Mouse (Mus musculus): ENCODE results near the gene Wrb. TPM values are rescaled to one million over a fixed set of nuclear protein-coding genes. Genes with fewer than 3 reads are reported as not detected.
"Not testable (repeated sequence)": the region's sequence is repeated elsewhere in the genome, so short reads cannot be mapped to it uniquely, and the experiment has no call there.

The Wrb gene
- 10 to 100 TPM; 12.6 to 13.0 TPM for total RNA-seq (2021)
- long read RNA-seq, experiment 1, transcript Wrb-201 (5 exons, 2,495 nt) = major isoform, 29 of 34 reads
- long read RNA-seq, experiment 1, partial matches to known transcripts = 0 of 34 reads
- long read RNA-seq, experiment 1, other reads (novel, unspliced or antisense) = 5 of 34 reads
- long read RNA-seq, experiment 2, transcript Wrb-201 (5 exons, 2,495 nt) = major isoform, 23 of 27 reads
- long read RNA-seq, experiment 2, partial matches to known transcripts = 1 of 27 reads
- long read RNA-seq, experiment 2, other reads (novel, unspliced or antisense) = 3 of 27 reads

GRCm38 (mm10) chr16:96145110-96145800 lies at the start of gene Wrb:
Gene Wrb (plus strand): TSS chr16:96145407.
- peak; percentile 100 for DNase-seq (ENCODE audit: low spot score)

- no peak for DNase-seq (ENCODE audit: low spot score)
These were observed 49.2 kb upstream of the Wrb start for GRCm38 (mm10) chr16:96095966-96096365.

DNA sequence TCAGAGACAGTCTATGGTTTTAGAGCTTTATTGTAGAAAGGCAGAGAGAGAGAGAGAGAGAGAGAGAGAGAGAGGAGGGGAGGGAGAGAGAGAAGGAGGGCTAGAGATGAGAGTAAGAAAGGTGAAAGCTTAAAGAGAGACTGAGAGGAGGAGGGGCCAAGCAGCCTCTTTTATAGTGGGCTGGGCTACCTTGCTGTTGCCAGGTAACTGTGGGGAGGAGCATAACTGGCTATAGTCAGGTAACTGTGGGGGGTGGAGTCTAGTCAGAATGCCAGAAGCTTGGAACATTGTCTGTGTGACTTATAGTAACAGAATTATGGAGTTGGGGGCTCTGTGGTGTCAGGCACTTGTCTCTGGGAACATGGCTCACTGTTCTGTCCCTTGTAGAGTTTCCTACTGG lies 47.4 kb upstream of the Wrb start:
- DNase-seq (ENCODE audit: low spot score) = not testable (repeated sequence)

- DNase-seq (ENCODE audit: low spot score) = peak; percentile 46
These were observed 42.2 kb upstream of the Wrb start for GRCm38 (mm10) chr16:96103036-96103435.

- DNase-seq (ENCODE audit: low spot score) = no peak
These were observed 35.5 kb upstream of the Wrb start for GRCm38 (mm10) chr16:96109673-96110072.

DNA sequence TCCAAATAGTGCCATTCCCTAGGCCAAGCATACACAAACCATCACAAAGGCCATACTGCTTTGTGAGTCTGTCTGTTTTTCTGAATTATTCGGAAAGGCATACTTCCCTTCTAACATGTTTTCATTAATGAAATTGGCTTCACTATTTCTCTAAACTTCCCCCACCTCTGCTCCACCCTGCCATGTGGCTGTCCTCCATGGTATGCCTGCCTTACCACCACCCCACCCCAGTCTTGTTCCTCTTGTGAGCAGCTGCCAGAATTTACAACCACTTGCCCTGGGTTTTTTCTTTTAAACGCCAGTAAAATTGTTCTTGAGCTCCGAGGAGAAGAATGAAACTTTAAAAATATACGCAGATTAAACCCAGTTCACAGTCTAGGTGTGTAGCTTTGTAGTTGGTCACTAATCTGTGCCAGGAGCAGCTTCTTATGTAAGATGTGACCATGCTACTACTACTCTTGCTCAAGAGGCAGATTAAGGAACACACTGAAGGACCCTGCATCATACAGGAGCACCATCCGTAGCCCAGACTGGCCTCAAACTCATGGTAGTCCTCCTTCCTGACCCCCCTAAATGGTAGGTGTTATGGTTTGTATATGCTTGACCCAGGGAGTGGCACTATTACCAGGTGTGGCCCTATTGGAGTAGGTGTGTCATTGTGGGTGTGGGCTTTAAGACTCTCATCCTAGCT lies 34.4 kb upstream of the Wrb start:
- DNase-seq (ENCODE audit: low spot score) = no peak

DNA sequence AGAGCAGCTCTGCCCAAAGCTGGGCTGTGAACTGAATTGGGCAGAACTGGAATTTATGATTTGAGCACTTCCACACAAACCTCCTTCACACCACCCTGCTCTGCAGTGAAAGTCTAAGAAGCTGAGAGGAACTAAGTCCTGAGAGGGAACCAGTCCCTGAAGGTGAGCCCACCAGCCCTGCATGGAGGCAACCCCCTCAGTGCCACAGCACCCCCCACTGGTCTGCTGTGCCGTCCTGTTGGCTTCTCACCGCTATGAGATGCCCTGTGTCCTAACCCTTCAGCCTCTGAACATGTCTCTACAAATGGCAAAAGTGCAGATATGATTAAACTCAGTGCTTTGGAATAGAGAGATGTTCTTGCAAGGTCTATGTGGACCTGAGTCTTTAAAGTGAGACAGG lies 32.4 kb upstream of the Wrb start:
- no peak for DNase-seq (ENCODE audit: low spot score)

DNA sequence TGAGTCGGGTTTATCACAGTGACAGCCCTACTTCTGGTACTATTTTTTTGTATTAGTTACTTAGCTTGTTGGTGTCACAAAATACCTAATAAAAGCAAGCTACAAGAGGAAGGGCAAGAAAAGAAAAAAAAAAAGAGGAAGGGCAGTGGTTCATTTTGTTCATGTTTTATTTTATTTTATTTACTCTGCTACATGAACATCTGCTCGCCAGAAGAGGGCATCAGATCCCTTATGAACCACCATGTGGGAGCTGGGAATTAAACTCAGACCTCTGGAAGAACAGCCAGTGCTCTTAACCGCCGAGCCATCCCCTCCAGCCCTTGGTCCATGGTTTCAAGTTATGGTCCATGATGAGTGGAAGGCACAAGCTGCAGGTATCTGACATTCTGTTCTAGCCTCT lies 30.5 kb upstream of the Wrb start:
- no peak for DNase-seq (ENCODE audit: low spot score)

DNA sequence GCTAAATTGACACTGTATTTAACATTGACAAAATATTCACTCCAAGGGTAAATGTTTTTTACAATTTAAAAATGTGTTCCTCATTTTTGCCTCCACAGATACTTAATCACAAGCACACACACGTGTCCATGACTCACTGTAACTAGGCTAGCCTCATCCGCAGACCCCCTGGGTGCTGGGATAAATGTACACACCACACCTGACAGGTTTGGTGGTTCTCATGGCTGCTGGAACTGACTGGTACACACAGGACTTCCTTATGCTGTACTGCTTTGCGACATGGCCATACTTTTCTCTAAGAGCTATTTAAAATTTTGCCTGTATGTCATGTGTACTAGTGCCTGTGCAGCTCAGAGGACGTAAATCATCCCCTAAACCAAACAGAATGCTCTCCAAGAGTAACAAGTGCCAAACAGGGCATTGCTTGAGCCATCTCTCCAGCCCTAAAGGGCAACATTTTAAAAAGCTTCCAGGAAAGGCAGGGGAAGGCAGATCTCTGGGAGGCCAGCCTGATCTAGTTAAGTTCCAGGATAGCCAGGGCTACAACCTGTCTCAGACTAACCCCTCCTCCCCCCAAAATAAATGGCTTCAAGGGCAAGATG lies 25.1 kb upstream of the Wrb start:
- DNase-seq (ENCODE audit: low spot score) = no peak

- DNase-seq (ENCODE audit: low spot score) = no peak
These were observed 18.5 kb upstream of the Wrb start for GRCm38 (mm10) chr16:96126684-96127171.

DNA sequence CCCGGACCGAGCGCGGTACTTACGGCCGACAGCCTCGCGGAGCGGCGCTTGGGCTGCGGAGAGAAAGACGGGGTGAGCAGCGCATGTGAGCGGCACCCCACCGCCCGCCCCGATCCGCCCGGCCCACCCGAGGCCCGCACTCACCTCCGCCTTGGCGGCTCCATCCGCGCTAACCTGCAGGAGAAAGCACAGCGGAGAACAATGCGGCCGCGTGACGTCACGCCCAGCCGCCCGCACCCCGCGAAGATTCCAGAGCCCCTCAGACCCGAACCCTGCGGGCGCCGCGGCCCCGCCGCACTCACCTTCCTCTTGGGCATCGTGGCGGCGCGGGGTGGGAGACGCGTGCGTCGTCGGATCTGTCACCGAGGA lies 17.9 kb upstream of the Wrb start:
- DNase-seq (ENCODE audit: low spot score) = no peak

DNA sequence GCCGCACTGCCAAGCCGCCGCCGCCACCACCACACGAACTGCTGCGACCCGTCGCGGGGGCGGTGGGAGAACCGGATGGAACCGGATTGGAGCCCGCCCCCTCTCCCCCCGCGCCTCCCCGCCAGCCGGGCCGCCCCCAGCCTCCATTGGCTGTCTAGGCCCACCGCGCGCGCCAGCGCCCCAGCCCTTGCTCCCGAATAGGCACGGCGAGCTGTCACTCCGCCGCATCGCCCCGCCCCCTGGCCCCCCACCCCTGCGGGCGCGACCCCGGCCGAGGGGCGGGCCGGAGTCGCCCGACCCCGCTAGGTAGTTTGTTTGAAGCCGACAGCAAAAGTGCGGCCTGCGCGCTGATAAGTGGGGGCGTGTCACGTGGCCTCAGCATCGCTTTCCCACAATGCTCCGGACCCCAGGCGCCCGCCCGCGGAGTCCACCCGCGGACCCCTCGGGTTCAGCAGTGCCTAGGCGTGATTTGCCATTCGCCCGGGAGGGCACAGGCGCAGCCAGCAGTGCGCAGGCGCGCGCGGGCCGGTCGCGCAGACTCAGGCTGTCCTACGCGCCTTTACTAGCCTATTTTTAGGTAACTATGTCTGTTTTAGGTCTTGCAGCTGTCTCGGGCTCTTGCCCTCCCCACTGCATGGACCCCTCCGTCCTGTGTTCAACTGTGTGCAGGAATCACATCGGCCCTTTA lies 17.4 kb upstream of the Wrb start, which contains the start of gene Hmgn1:
TSS of gene Hmgn1 (minus strand) at position 73 of the 688 bp plus-strand sequence.
- peak; percentile 95 for DNase-seq (ENCODE audit: low spot score)

GRCm38 (mm10) chr16:96128466-96128865 lies 16.7 kb upstream of the Wrb start:
- DNase-seq (ENCODE audit: low spot score) = no peak

DNA sequence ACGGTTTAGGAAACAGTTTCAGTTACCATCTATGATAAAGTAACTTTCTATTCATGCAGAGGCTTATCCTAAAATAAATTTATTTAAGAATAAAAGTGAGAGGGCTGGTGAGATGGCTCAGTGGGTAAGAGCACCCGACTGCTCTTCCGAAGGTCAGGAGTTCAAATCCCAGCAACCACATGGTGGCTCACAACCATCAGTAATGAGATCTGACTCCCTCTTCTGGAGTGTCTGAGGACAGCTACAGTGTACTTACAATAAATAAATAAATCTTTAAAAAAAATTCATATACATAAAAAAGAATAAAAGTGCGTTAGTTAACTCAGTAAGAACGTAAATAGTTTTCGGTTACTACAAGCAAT lies 478 bp upstream of the Wrb start:
- not testable (repeated sequence) for DNase-seq (ENCODE audit: low spot score)

DNA sequence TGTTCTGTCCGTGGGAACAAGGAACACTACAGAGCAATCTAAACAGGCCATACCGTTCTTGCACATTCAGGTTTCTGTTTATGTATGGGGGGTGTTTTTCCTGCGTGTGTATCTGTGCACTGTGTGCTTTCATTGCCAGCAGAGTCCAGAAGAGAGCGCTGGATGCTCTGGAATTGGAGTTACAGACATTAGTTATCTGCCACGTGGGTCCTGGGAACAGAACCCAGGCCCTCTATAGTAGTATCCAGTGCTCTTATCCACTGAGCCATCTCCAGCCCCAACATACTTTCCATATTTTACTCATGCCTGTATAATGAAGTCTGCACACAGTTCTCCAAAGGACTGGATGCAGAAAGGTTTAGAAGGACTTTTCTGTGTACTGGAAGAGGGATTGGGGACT lies 607 bp downstream of the Wrb start:
- DNase-seq (ENCODE audit: low spot score) = no peak

- DNase-seq (ENCODE audit: low spot score) = no peak
These were observed 3.6 kb downstream of the Wrb start for GRCm38 (mm10) chr16:96148834-96149233.

DNA sequence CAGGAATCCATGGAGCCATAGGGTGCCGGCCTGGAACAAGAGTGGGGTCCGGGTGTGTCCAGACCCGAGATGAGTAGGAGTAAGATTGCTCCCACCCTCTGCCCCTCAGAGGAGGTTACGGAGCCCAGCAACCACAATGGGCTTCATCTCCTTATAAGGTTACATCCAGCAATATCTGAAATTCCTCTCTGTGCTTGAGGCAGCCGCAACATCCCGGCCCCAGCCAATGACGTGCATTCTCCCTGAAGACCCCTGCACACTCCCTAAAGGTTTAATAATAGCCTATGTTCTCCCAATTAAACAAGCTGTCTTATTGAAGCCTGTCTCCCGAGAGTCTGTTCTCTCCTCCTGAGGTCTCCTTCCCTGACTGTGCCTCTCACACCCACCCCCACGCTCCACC lies 4.1 kb downstream of the Wrb start:
- no peak for DNase-seq (ENCODE audit: low spot score)

DNA sequence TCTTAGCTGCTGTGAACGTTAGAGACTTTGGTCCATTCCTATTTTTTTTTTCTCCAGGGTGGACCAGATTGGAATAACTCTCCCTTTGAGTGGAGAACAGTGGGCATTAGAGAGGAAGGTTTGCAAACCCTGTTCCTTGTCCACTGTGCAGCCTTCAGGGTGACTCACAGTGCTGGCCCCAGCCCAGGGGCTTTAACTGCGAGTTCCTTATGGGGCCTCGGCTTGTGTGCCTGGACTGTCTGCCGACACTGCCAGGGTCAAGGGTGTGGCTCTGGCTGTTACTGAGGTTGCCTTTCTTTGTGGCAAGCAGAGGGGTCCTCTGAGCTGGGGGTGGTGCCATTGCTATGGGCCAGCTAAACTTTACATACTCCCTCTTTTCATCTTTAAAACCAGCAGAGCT lies 5.8 kb downstream of the Wrb start:
- no peak for DNase-seq (ENCODE audit: low spot score)

DNA sequence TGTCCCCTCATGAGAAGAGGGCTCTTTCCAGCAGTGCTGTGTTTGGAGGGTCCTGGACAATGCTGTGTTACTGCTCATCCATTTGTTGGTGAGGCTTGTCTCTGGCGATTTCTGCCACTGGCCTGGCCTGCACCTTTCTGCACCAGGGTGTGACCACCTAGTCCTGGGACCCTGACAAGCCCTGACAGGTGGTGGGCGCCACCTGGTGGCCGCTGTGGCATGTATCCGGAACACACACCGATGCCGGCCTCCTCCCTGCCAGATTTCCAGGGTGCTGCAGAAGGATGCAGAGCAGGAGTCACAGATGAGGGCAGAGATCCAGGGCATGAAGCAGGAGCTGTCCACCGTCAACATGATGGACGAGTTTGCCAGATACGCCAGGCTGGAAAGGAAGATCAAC lies 6.3 kb downstream of the Wrb start:
- DNase-seq (ENCODE audit: low spot score) = peak; percentile 66

DNA sequence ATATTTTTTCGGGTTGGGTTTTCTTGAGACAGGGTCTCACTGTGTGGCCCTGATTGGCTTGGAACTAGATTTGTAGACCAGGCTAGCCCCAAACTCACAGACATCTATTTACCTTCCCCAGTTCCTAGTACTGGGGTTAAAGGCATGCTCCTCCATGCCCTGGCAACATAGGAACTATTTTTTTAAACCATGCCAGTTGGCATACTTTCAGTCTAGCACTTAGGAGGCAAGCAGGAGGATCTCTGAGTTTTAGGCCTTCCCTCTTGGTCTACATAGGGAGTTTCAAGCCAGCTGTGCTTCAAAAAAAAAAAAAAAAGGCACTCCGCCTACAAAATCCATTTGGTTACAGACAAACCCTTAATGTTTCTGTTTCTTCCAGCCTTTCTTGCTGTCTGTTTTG lies 9.3 kb downstream of the Wrb start:
- no peak for DNase-seq (ENCODE audit: low spot score)

GRCm38 (mm10) chr16:96156019-96156418 lies 10.8 kb downstream of the Wrb start:
- no peak for DNase-seq (ENCODE audit: low spot score)

DNA sequence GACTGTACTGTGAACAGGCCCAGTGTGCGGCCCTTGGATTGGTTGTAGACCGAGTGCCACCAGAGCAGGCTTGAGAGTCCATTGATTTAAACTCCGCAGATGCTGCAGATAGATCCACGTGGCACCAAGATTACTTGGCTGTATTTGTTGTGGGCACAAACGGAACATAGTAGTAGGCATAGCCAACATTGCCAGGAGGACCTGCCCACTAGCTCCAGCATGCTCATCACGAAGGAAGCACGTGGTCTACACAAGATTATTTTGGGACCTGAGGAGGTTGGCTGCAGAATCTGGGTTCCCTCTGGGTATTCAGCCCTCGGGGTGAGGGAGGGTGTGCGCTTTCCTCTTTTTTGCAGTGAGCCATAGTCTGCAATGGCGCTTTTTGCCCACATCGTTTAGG lies 12.0 kb downstream of the Wrb start:
- peak; percentile 41 for DNase-seq (ENCODE audit: low spot score)

Measured in gastrocnemius, adult 18-20 months (tissue).